Mouse (Mus musculus) CH12.LX (cell line): ENCODE results near the gene B3galt4. TPM values are rescaled to one million over a fixed set of nuclear protein-coding genes. Genes with fewer than 3 reads are reported as not detected.

Experiments
- DNase-seq: peaks from one replicate; pipeline ENCODE4 v3.0.0-alpha.2; 2013; ENCODE audit errors: extremely low read depth
- H3K27ac ChIP-seq: 2 replicates; pipeline ENCODE4 v1.5.1; 2012; ENCODE audit warnings: low read depth, mild to moderate bottlenecking, control low read depth, moderate library complexity; ENCODE audit not compliant: insufficient read depth
- H3K27me3 ChIP-seq: replicated peaks from 2 replicates; pipeline ENCODE3; 2012; ENCODE audit warnings: inconsistent platforms
- H3K36me3 ChIP-seq, 2 experiments: replicated peaks in 1 of 2; 2 replicates each; pipeline versions ENCODE3 to v1.6.1; 2012; ENCODE audit warnings: inconsistent platforms in 1 of 2, low read length in 1 of 2, mild to moderate bottlenecking in 1 of 2, mixed read lengths in 1 of 2, moderate library complexity in 1 of 2; ENCODE audit not compliant: control insufficient read depth in 1 of 2, insufficient read depth in 1 of 2
- H3K4me1 ChIP-seq, 2 experiments: 2 replicates each; pipeline ENCODE4 v1.6.1; 2012; ENCODE audit warnings: inconsistent platforms in 1 of 2, moderate library complexity in 1 of 2; ENCODE audit not compliant: insufficient read depth in 2 of 2, control insufficient read depth in 1 of 2
- H3K4me2 ChIP-seq: 2 replicates; pipeline ENCODE4 v1.6.1; 2012; ENCODE audit warnings: low read depth, mild to moderate bottlenecking, control low read depth; ENCODE audit not compliant: poor library complexity, insufficient read depth, severe bottlenecking
- H3K4me3 ChIP-seq, 3 experiments: fragments of 150-350 bp in 1 of 3; sonication (generic) in 1 of 3; replicated peaks in 1 of 3; 2 replicates each; pipeline versions ENCODE3 to v1.5.1; 2011 to 2012; ENCODE audit warnings: low read depth in 2 of 3, low read length in 2 of 3, mild to moderate bottlenecking in 2 of 3, moderate library complexity in 2 of 3, control low read depth in 1 of 3, improper control_type of control experiment in 1 of 3, inconsistent platforms in 1 of 3, mixed read lengths in 1 of 3; ENCODE audit not compliant: poor library complexity in 1 of 3
- H3K79me2 ChIP-seq: replicated peaks from 2 replicates; pipeline ENCODE4 v1.6.1; 2012; ENCODE audit warnings: mild to moderate bottlenecking, moderate library complexity; ENCODE audit not compliant: control insufficient read depth, poor library complexity, insufficient read depth, severe bottlenecking; ENCODE audit errors: extremely low read depth
- H3K9ac ChIP-seq: 2 replicates; pipeline ENCODE4 v1.6.1; 2012; ENCODE audit warnings: low read depth, mild to moderate bottlenecking, control low read depth, moderate library complexity; ENCODE audit not compliant: insufficient read depth
- H3K9me3 ChIP-seq: replicated peaks from 2 replicates; pipeline ENCODE3; 2012; ENCODE audit warnings: low read length, inconsistent platforms, mixed read lengths
- BHLHE40 ChIP-seq: IDR thresholded peaks from 2 replicates; pipeline ENCODE4 v1.6.1; 2011; ENCODE audit warnings: mild to moderate bottlenecking, low read depth, low read length, improper control_type of control experiment
- CHD1 ChIP-seq: IDR thresholded peaks from 2 replicates; pipeline ENCODE4 v1.6.1; 2012; ENCODE audit warnings: low read depth, low read length, improper control_type of control experiment, inconsistent platforms
- CHD2 ChIP-seq: IDR thresholded peaks from 2 replicates; pipeline ENCODE4 v1.6.1; 2011; ENCODE audit warnings: low read length, improper control_type of control experiment
- CTCF ChIP-seq, 2 experiments: IDR thresholded peaks in 1 of 2; conservative IDR thresholded peaks in 1 of 2; 2 replicates each; pipeline ENCODE4 v1.5.1; 2011 to 2012; ENCODE audit warnings: low read depth in 2 of 2, low read length in 2 of 2, improper control_type of control experiment in 1 of 2, inconsistent platforms in 1 of 2, mild to moderate bottlenecking in 1 of 2, moderate library complexity in 1 of 2
- EP300 ChIP-seq: IDR thresholded peaks from 2 replicates; pipeline ENCODE4 v1.6.1; 2011; ENCODE audit warnings: low read length, improper control_type of control experiment
- ETS1 ChIP-seq: conservative IDR thresholded peaks from 2 replicates; pipeline ENCODE4 v1.6.1; 2012; ENCODE audit warnings: low read depth, mild to moderate bottlenecking, inconsistent platforms, low read length, improper control_type of control experiment, moderate library complexity
- JUN ChIP-seq: IDR thresholded peaks from 2 replicates; pipeline ENCODE4 v1.6.1; 2011; ENCODE audit warnings: low read depth, mild to moderate bottlenecking, low read length, improper control_type of control experiment, moderate library complexity; ENCODE audit not compliant: insufficient read depth
- JUND ChIP-seq: conservative IDR thresholded peaks from 2 replicates; pipeline ENCODE4 v1.6.1; 2011; ENCODE audit warnings: low read depth, low read length, improper control_type of control experiment
- MAFK ChIP-seq: IDR thresholded peaks from 2 replicates; pipeline ENCODE4 v1.6.1; 2011; ENCODE audit warnings: low read length, improper control_type of control experiment; ENCODE audit not compliant: insufficient replicate concordance
- MYC ChIP-seq: IDR thresholded peaks from 2 replicates; pipeline ENCODE4 v1.6.1; 2011; ENCODE audit warnings: low read depth, mild to moderate bottlenecking, improper control_type of control experiment, low read length
- NRF1 ChIP-seq: IDR thresholded peaks from 2 replicates; pipeline ENCODE4 v1.6.1; 2014; ENCODE audit warnings: low read depth, mild to moderate bottlenecking, inconsistent platforms, low read length, improper control_type of control experiment, moderate library complexity
- PAX5 ChIP-seq: IDR thresholded peaks from 2 replicates; pipeline ENCODE4 v1.6.1; 2012; ENCODE audit warnings: low read length, inconsistent platforms, mixed read lengths
- POLR2A ChIP-seq: IDR thresholded peaks from 2 replicates; pipeline ENCODE4 v1.6.1; 2011; ENCODE audit warnings: low read depth, mild to moderate bottlenecking, improper control_type of control experiment, low read length
- RAD21 ChIP-seq: IDR thresholded peaks from 2 replicates; pipeline ENCODE4 v1.6.1; 2011; ENCODE audit warnings: low read depth, mild to moderate bottlenecking, low read length, improper control_type of control experiment, moderate library complexity
- RCOR1 ChIP-seq: conservative IDR thresholded peaks from 2 replicates; pipeline ENCODE4 v1.6.1; 2012; ENCODE audit warnings: low read depth, mild to moderate bottlenecking, inconsistent platforms, low read length, improper control_type of control experiment
- SMC3 ChIP-seq: IDR thresholded peaks from 2 replicates; pipeline ENCODE4 v1.6.1; 2011; ENCODE audit warnings: low read depth, low read length, improper control_type of control experiment
- TCF12 ChIP-seq: IDR thresholded peaks from 2 replicates; pipeline ENCODE4 v1.6.1; 2014; ENCODE audit warnings: low read depth, mild to moderate bottlenecking, inconsistent platforms, low read length, improper control_type of control experiment
- USF1 ChIP-seq: IDR thresholded peaks from 2 replicates; pipeline ENCODE4 v1.6.1; 2014; ENCODE audit warnings: low read depth, mild to moderate bottlenecking, inconsistent platforms, low read length, improper control_type of control experiment
- dilution Hi-C: fragments of 300-500 bp; cut with MboI; formaldehyde crosslinking; loops from 2 replicates; pipeline ENCODE4 v1.14.3; 2020; ENCODE audit warnings: low sequenced_read_pairs; ENCODE audit not compliant: extremely low pct_unique_long_range_greater_than_20kb, extremely low pct_ligation_motif_present
- in situ Hi-C: fragments of 300-500 bp; cut with MboI; formaldehyde crosslinking; loops from 3 replicates; pipeline ENCODE4 v1.14.3; 2019; ENCODE audit warnings: low sequenced_read_pairs, low pct_ligation_motif_present, low pct_unique_long_range_greater_than_20kb, mixed read lengths
- polyA plus RNA-seq: library from polyadenylated mRNA; unstranded; fragments of >175 nt; gene quantifications from 2 replicates; pipeline ENCODE4 v1.2.1, GENCODE M21; 2012; ENCODE audit warnings: low read depth; ENCODE audit not compliant: insufficient read length
- total RNA-seq, 2 experiments: library from RNA; depleted of rRNA; stranded (reverse); fragments of 300-350 nt in 1 of 2; fragments of >200 nt in 1 of 2; gene quantifications; 2 replicates each; pipeline ENCODE4 v1.2.3; 2012 to 2014

B3galt4 gene
- total and polyA plus RNA-seq, 3 experiments, result 3.7 to 6.2 (median 5.2) TPM

- TF ChIP-seq JUND (no peak), CTCF (conservative IDR thresholded peaks at IDR 0.05 in 1 of 2, IDR thresholded peaks at IDR 0.05 in 1 of 2; ENCODE audit: low read depth in 2 of 2, low read length in 2 of 2) (no peak), BHLHE40 (no peak), SMC3 (no peak), MAFK (no peak), MYC (no peak), PAX5 (no peak), RCOR1 (no peak), RAD21 (no peak), ETS1 (no peak), USF1 (no peak), JUN (no peak), POLR2A (no peak), CHD1 (no peak)
- in situ Hi-C loops (no loop called here), dilution Hi-C loops (no loop called here)
- Histone ChIP-seq H3K36me3 (peaks cover 49 to 61% of the 10 kb centered on the region in 2 experiments), H3K4me3 (no peak overlapping the region), H3K4me2 (no peak overlapping the region), H3K27ac (no peak overlapping the region), H3K27me3 (no peaks in the 10 kb centered on the region), H3K9me3 (peaks cover 6% of the 10 kb centered on the region), H3K79me2 (peaks cover 12% of the 10 kb centered on the region; the same call in 1 of the 2 replicates), H3K9ac (no peak overlapping the region), H3K4me1 (peaks cover 25 to 54% of the 10 kb centered on the region in 2 experiments)
- no peak for DNase-seq
Measured at GRCm38 (mm10) chr17:33913905-33914304, 37.4 kb downstream of the B3galt4 start.

GRCm38 (mm10) chr17:33913264-33913663 lies 38.0 kb downstream of the B3galt4 start:
- Histone ChIP-seq H3K4me1 (peaks cover 20 to 48% of the 10 kb centered on the region in 2 experiments), H3K79me2 (peaks cover 12% of the 10 kb centered on the region; the same call in 1 of the 2 replicates), H3K9me3 (peaks cover 6% of the 10 kb centered on the region)
- dilution Hi-C loops, result no loop called here
- DNase-seq, result no peak
- no peak for TF ChIP-seq NRF1
- TF ChIP-seq TCF12, result no peak
- TF ChIP-seq CTCF (conservative IDR thresholded peaks at IDR 0.05 in 1 of 2, IDR thresholded peaks at IDR 0.05 in 1 of 2; ENCODE audit: low read depth in 2 of 2, low read length in 2 of 2), result no peak
- no peak for TF ChIP-seq EP300
- TF ChIP-seq SMC3, result no peak
- TF ChIP-seq CHD2, result no peak
- TF ChIP-seq, all 38 proteins: peak for 0
- in situ Hi-C loops, result no loop called here
- Histone ChIP-seq H3K27ac (no peak overlapping the region), H3K4me3 (no peak overlapping the region), H3K4me2 (no peak overlapping the region), H3K27me3 (no peaks in the 10 kb centered on the region), H3K9ac (no peak overlapping the region), H3K36me3 (peaks cover 49 to 58% of the 10 kb centered on the region in 2 experiments)
